ENCODE assay signal across 15 mouse cellular contexts in the genomic region with DNA sequence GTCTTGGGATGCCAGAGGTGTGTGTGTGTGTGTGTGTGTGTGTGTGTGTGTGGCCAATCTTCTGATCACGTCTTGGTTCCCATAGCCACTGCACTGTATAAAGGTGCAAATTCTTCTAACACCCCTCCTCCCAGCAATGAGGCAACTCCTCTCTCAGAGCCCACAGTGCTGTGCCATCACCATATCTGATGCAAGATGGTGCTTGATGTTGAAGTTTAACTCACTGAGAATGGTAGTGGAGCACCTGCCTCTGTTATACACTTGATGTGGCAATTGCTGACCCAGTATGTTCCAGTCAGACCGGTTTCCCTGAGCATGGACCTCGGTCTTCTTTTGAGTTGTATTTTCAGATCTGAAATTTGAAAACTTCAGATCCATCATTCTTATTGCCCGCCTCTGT.
"Had no signal": no experiment of that assay in that cellular context is flagged by ENCODE, and none has a peak within 500 bp of the region (broad histone marks: within the 10 kb centered on the region; RNA-seq: fewer than 3 reads in every experiment).

No protein-coding gene starts in this region.

- DNase-seq: liver, embryonic 13.5 days; lung, embryonic 14.5 days; right cerebral cortex, postnatal 14 days; thymus, adult 2 months; thymus, postnatal 25 days; thymus, postnatal 4 days had no signal

- H3K36me3 ChIP-seq: liver, embryonic 13.5 days; liver, embryonic 15.5 days; midbrain, embryonic 13.5 days; midbrain, embryonic 15.5 days; neural tube, embryonic 12.5 days; stomach, embryonic 15.5 days had no signal

- ATAC-seq: midbrain, embryonic 13.5 days; midbrain, embryonic 15.5 days had no signal

- H3K9me3 ChIP-seq: liver, embryonic 13.5 days; liver, embryonic 15.5 days; megakaryocyte, embryonic 14.5 days; midbrain, embryonic 13.5 days; midbrain, embryonic 15.5 days; neural tube, embryonic 12.5 days; stomach, embryonic 15.5 days had no signal

- H3K9ac ChIP-seq: liver, embryonic 13.5 days; liver, embryonic 15.5 days; lung, embryonic 14.5 days; midbrain, embryonic 13.5 days; midbrain, embryonic 15.5 days; neural tube, embryonic 12.5 days; stomach, embryonic 15.5 days had no signal

- H3K27ac ChIP-seq: liver, embryonic 13.5 days; liver, embryonic 15.5 days; macrophage; midbrain, embryonic 13.5 days; midbrain, embryonic 15.5 days; neural tube, embryonic 12.5 days; stomach, embryonic 15.5 days; stomach, postnatal 0 days had no signal

- H3K4me3 ChIP-seq: liver, embryonic 13.5 days; liver, embryonic 15.5 days; megakaryocyte, embryonic 14.5 days; midbrain, embryonic 13.5 days; midbrain, embryonic 15.5 days; neural tube, embryonic 12.5 days; stomach, embryonic 15.5 days had no signal

- H3K4me1 ChIP-seq: liver, embryonic 13.5 days; liver, embryonic 15.5 days; neural tube, embryonic 12.5 days had no signal

- H3K4me2 ChIP-seq: liver, embryonic 13.5 days; liver, embryonic 15.5 days; lung, embryonic 14.5 days; midbrain, embryonic 11.5 days; midbrain, embryonic 13.5 days; midbrain, embryonic 15.5 days; neural tube, embryonic 12.5 days; stomach, embryonic 15.5 days had no signal
